Mouse (Mus musculus): Measurements from ENCODE around the gene Abcc3. TPM values are rescaled to one million over a fixed set of nuclear protein-coding genes. Genes with fewer than 3 reads are reported as not detected.

Gene Abcc3
- polyA plus RNA-seq, 1 experiment = 1.9 TPM

- Histone ChIP-seq H3K4me3 (ENCODE audit: insufficient read depth, low read length) (no peak overlapping the region), H3K4me1 (ENCODE audit: control insufficient read depth, insufficient read depth, low read length) (no peaks in the 10 kb centered on the region), H3K27ac (ENCODE audit: insufficient read depth, low read length) (no peak overlapping the region)
- TF ChIP-seq CTCF (IDR thresholded peaks at IDR 0.05; ENCODE audit: borderline replicate concordance, insufficient read depth, low read length) = no peak
- TF ChIP-seq POLR2A (IDR thresholded peaks at IDR 0.05; ENCODE audit: low read depth, low read length) = no peak
Observed at GRCm38 (mm10) chr11:94361166-94361870, 31.5 kb downstream of the Abcc3 start.

- TF ChIP-seq CTCF (IDR thresholded peaks at IDR 0.05; ENCODE audit: borderline replicate concordance, insufficient read depth, low read length) = no peak
- H3K4me1 ChIP-seq (ENCODE audit: control insufficient read depth, insufficient read depth, low read length) = peaks cover 6% of the 10 kb centered on the region
Observed at GRCm38 (mm10) chr11:94359168-94359567, 33.6 kb downstream of the Abcc3 start.

GRCm38 (mm10) chr11:94355521-94356217, 37.1 kb downstream of the Abcc3 start:
- no peak overlapping the region for H3K27ac ChIP-seq (ENCODE audit: insufficient read depth, low read length)
- H3K4me1 ChIP-seq (ENCODE audit: control insufficient read depth, insufficient read depth, low read length) = peaks cover 6% of the 10 kb centered on the region
- TF ChIP-seq POLR2A (IDR thresholded peaks at IDR 0.05; ENCODE audit: low read depth, low read length) = no peak
- no peak for TF ChIP-seq CTCF (IDR thresholded peaks at IDR 0.05; ENCODE audit: borderline replicate concordance, insufficient read depth, low read length)
- H3K4me3 ChIP-seq (ENCODE audit: insufficient read depth, low read length) = no peak overlapping the region

More at GRCm38 (mm10) chr11:94359168-94359567, 33.6 kb downstream of the Abcc3 start:
- H3K4me3 ChIP-seq (ENCODE audit: insufficient read depth, low read length) = no peak overlapping the region
- H3K27ac ChIP-seq (ENCODE audit: insufficient read depth, low read length) = no peak overlapping the region

GRCm38 (mm10) chr11:94351094-94351493, 41.7 kb downstream of the Abcc3 start:
- Histone ChIP-seq H3K4me1 (ENCODE audit: control insufficient read depth, insufficient read depth, low read length) (peaks cover 13% of the 10 kb centered on the region), H3K27ac (ENCODE audit: insufficient read depth, low read length) (no peak overlapping the region), H3K4me3 (ENCODE audit: insufficient read depth, low read length) (no peak overlapping the region)
- TF ChIP-seq CTCF (IDR thresholded peaks at IDR 0.05; ENCODE audit: borderline replicate concordance, insufficient read depth, low read length) (no peak), POLR2A (IDR thresholded peaks at IDR 0.05; ENCODE audit: low read depth, low read length) (no peak)

GRCm38 (mm10) chr11:94350337-94350736, 42.5 kb downstream of the Abcc3 start:
- H3K27ac ChIP-seq (ENCODE audit: insufficient read depth, low read length) = no peak overlapping the region
- peaks cover 14% of the 10 kb centered on the region for H3K4me1 ChIP-seq (ENCODE audit: control insufficient read depth, insufficient read depth, low read length)
- no peak overlapping the region for H3K4me3 ChIP-seq (ENCODE audit: insufficient read depth, low read length)
- TF ChIP-seq CTCF (IDR thresholded peaks at IDR 0.05; ENCODE audit: borderline replicate concordance, insufficient read depth, low read length) = no peak
- no peak for TF ChIP-seq POLR2A (IDR thresholded peaks at IDR 0.05; ENCODE audit: low read depth, low read length)

GRCm38 (mm10) chr11:94349839-94350238, 43.0 kb downstream of the Abcc3 start:
- H3K4me3 ChIP-seq (ENCODE audit: insufficient read depth, low read length) = no peak overlapping the region
- TF ChIP-seq CTCF (IDR thresholded peaks at IDR 0.05; ENCODE audit: borderline replicate concordance, insufficient read depth, low read length) (no peak), POLR2A (IDR thresholded peaks at IDR 0.05; ENCODE audit: low read depth, low read length) (no peak)
- peaks cover 12% of the 10 kb centered on the region for H3K4me1 ChIP-seq (ENCODE audit: control insufficient read depth, insufficient read depth, low read length)
- H3K27ac ChIP-seq (ENCODE audit: insufficient read depth, low read length) = no peak overlapping the region

- Histone ChIP-seq H3K27ac (ENCODE audit: insufficient read depth, low read length) (peak overlapping the region; percentile 26; the same call in 1 of the 2 replicates), H3K4me1 (ENCODE audit: control insufficient read depth, insufficient read depth, low read length) (peaks cover 12% of the 10 kb centered on the region), H3K4me3 (ENCODE audit: insufficient read depth, low read length) (no peak overlapping the region)
- no peak for TF ChIP-seq POLR2A (IDR thresholded peaks at IDR 0.05; ENCODE audit: low read depth, low read length)
- TF ChIP-seq CTCF (IDR thresholded peaks at IDR 0.05; ENCODE audit: borderline replicate concordance, insufficient read depth, low read length) = no peak
Observed at GRCm38 (mm10) chr11:94347063-94347575, 45.7 kb downstream of the Abcc3 start.

GRCm38 (mm10) chr11:94346611-94347010, 46.2 kb downstream of the Abcc3 start:
- no peak for TF ChIP-seq CTCF (IDR thresholded peaks at IDR 0.05; ENCODE audit: borderline replicate concordance, insufficient read depth, low read length)
- TF ChIP-seq POLR2A (IDR thresholded peaks at IDR 0.05; ENCODE audit: low read depth, low read length) = no peak
- peaks cover 12% of the 10 kb centered on the region for H3K4me1 ChIP-seq (ENCODE audit: control insufficient read depth, insufficient read depth, low read length)

GRCm38 (mm10) chr11:94345926-94346325, 46.9 kb downstream of the Abcc3 start:
- TF ChIP-seq CTCF (IDR thresholded peaks at IDR 0.05; ENCODE audit: borderline replicate concordance, insufficient read depth, low read length) = no peak
- TF ChIP-seq POLR2A (IDR thresholded peaks at IDR 0.05; ENCODE audit: low read depth, low read length) = no peak
- Histone ChIP-seq H3K4me3 (ENCODE audit: insufficient read depth, low read length) (no peak overlapping the region), H3K27ac (ENCODE audit: insufficient read depth, low read length) (0 out of 2 replicates have a peak overlapping the region, but pooled peaks have one; percentile 11), H3K4me1 (ENCODE audit: control insufficient read depth, insufficient read depth, low read length) (peaks cover 12% of the 10 kb centered on the region)

More at GRCm38 (mm10) chr11:94346611-94347010, 46.2 kb downstream of the Abcc3 start:
- H3K27ac ChIP-seq (ENCODE audit: insufficient read depth, low read length) = peak overlapping the region; percentile 26; the same call in 1 of the 2 replicates
- no peak overlapping the region for H3K4me3 ChIP-seq (ENCODE audit: insufficient read depth, low read length)

- Histone ChIP-seq H3K27ac (ENCODE audit: insufficient read depth, low read length) (no peak overlapping the region), H3K4me3 (ENCODE audit: insufficient read depth, low read length) (no peak overlapping the region), H3K4me1 (ENCODE audit: control insufficient read depth, insufficient read depth, low read length) (peaks cover 12% of the 10 kb centered on the region)
- TF ChIP-seq CTCF (IDR thresholded peaks at IDR 0.05; ENCODE audit: borderline replicate concordance, insufficient read depth, low read length) (no peak), POLR2A (IDR thresholded peaks at IDR 0.05; ENCODE audit: low read depth, low read length) (no peak)
Observed at GRCm38 (mm10) chr11:94344470-94344869, 48.3 kb downstream of the Abcc3 start.

All from embryonic fibroblast, embryonic 13.5 days (primary cell).